Mouse (Mus musculus): ENCODE results near the gene Gm10382. TPM values are rescaled to one million over a fixed set of nuclear protein-coding genes. Genes with fewer than 3 reads are reported as not detected.

The Gm10382 gene
- polyA plus RNA-seq, 1 experiment from 2014 or later, result 0.59 TPM

DNA sequence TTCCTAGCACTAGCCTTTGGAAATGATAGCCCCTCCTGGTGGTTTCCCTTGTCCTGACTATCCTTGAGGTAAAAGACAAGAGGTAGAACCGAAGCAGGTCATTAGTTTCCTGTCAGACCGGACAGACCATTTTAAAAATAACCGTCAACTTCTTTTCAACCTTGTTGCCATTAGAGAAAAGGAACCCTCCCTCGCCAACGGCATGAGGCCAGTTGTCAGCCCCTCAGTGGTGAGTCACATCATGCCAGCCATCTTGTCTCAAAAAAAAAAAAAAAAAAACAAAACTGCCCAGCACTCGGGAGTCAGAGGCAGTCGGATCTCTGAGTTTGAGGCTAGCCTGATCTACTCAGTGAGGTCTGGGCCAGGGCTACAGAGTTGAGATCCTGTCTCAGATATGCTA, 11.8 kb downstream of the Gm10382 start:
- ATAC-seq (ENCODE audit: low FRiP score) (no peak), DNase-seq (ENCODE audit: low spot score) (no peak)
- no peaks in the 10 kb centered on the region for H3K36me3 ChIP-seq (ENCODE audit: control insufficient read depth, insufficient read depth, low read length)
- WGBS, result 52% methylated on average over 7 of the region's 7 CpGs
- no peak overlapping the region for H3K9ac ChIP-seq (ENCODE audit: low read depth, low read length)
- no peaks in the 10 kb centered on the region for H3K4me1 ChIP-seq (replicated peaks; ENCODE audit: control insufficient read depth, insufficient read depth, low read length)
- H3K9me3 ChIP-seq (ENCODE audit: control insufficient read depth, low read length), result no peaks in the 10 kb centered on the region
- no peak overlapping the region for H3K4me3 ChIP-seq (ENCODE audit: low read depth, low read length)
- H3K27me3 ChIP-seq (ENCODE audit: control insufficient read depth, insufficient read depth, low read length), result no peaks in the 10 kb centered on the region
- H3K4me2 ChIP-seq (replicated peaks; ENCODE audit: low read depth, low read length), result no peak overlapping the region
- no peak overlapping the region for H3K27ac ChIP-seq (ENCODE audit: low read depth, low read length)

DNA sequence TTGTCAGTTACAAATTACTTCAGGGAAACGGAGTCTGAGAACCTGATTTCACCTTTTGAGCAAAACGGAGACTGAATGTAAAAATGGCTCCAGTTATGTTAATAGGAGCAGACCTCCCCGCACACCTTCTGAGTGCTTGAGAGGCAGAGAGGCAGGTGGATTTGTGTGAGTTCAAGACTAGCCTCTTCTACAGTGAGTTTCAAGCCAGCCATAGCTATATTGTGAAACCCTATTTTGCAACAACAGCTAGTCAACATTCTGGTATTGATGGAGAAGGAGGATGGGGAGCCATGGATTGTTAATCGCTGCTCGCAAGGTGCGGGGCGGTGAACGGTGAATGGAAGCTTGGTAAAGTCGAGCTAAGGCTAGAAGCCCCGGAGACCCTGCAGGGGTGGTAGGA, 13.4 kb downstream of the Gm10382 start:
- Histone ChIP-seq H3K4me1 (replicated peaks; ENCODE audit: control insufficient read depth, insufficient read depth, low read length) (0 out of 2 replicates have a peak, but pooled peaks cover 3% of the 10 kb centered on the region), H3K27ac (ENCODE audit: low read depth, low read length) (no peak overlapping the region), H3K9ac (ENCODE audit: low read depth, low read length) (no peak overlapping the region), H3K4me2 (replicated peaks; ENCODE audit: low read depth, low read length) (no peak overlapping the region), H3K36me3 (ENCODE audit: control insufficient read depth, insufficient read depth, low read length) (no peaks in the 10 kb centered on the region), H3K4me3 (ENCODE audit: low read depth, low read length) (no peak overlapping the region), H3K9me3 (ENCODE audit: control insufficient read depth, low read length) (no peaks in the 10 kb centered on the region), H3K27me3 (ENCODE audit: control insufficient read depth, insufficient read depth, low read length) (no peaks in the 10 kb centered on the region)
- ATAC-seq (ENCODE audit: low FRiP score), result no peak
- 49% methylated on average over 10 of the region's 10 CpGs for WGBS
- DNase-seq (ENCODE audit: low spot score), result no peak

DNA sequence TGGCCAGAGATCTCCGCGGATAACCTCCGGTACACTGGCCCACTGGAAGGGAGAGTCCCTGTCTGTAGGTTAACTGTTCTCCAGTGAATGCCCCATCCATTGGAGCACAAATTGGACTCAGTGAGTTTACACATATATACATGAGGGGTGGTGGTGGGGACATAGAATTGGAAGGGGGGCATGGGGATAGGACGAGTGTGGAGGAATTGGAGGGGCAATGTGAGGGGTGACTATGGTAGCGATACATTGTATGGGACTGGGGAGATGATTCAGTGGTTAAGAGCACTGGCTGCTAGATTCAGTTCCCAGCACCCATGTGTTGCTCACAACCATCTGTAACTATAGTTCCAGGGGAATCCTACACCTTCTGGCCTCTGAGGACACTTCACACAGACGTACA, 13.9 kb downstream of the Gm10382 start:
- no peak overlapping the region for H3K4me3 ChIP-seq (ENCODE audit: low read depth, low read length)
- H3K4me1 ChIP-seq (replicated peaks; ENCODE audit: control insufficient read depth, insufficient read depth, low read length), result 0 out of 2 replicates have a peak, but pooled peaks cover 3% of the 10 kb centered on the region
- no peak overlapping the region for H3K9ac ChIP-seq (ENCODE audit: low read depth, low read length)
- H3K4me2 ChIP-seq (replicated peaks; ENCODE audit: low read depth, low read length), result no peak overlapping the region
- no peak for ATAC-seq (ENCODE audit: low FRiP score)
- no peaks in the 10 kb centered on the region for H3K9me3 ChIP-seq (ENCODE audit: control insufficient read depth, low read length)
- no peak for DNase-seq (ENCODE audit: low spot score)
- H3K27me3 ChIP-seq (ENCODE audit: control insufficient read depth, insufficient read depth, low read length), result no peaks in the 10 kb centered on the region
- no peaks in the 10 kb centered on the region for H3K36me3 ChIP-seq (ENCODE audit: control insufficient read depth, insufficient read depth, low read length)
- no peak overlapping the region for H3K27ac ChIP-seq (ENCODE audit: low read depth, low read length)
- WGBS, result 46% methylated on average over 6 of the region's 6 CpGs

DNA sequence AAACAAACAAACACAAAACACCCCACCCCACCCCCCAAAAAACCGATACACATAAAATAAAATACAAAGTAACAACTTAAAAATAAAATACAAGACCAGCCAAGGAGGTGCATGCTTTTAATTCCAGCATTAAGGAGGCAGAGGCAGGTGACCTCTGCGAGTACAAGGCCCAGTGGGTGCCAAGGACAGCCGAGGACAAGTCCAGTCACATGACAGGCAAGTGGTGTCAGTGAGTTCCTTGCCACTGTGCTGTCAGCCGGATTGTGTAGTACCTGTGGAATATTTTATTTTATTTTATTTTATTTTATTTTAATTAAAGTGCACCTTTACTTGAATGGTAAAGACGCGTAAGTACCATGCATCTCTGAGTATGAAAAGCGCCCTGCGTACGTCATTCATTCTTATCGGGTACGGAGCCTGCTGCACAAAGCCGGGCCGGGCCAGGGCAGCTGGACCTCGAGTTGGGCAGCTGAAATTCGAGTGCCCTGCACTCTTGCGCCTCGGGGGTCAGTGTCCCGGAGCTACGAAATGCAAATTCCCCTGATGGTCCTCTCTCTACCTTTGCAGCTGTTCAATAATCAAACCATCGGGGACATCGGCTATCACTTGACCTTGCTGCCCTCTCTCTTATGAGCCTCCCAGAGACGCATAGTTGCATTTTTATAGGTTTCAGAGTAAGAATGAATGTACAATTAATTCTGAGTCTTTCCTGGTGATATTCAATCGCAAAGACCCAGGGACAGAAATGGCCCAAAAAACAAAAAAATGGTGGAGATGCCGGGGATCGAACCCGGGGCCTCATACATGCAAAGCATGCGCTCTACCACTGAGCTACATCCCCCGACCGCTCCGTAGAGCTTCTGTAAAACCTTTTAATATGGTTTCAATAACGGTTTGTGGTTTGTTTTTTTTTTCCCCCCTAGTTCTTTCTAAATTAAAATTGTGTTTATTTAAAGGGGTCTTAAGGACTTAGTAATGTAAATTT, 14.7 kb downstream of the Gm10382 start:
- Histone ChIP-seq H3K27ac (ENCODE audit: low read depth, low read length) (no peak overlapping the region), H3K4me3 (ENCODE audit: low read depth, low read length) (peak overlapping the region; percentile 38), H3K27me3 (ENCODE audit: control insufficient read depth, insufficient read depth, low read length) (no peaks in the 10 kb centered on the region), H3K9ac (ENCODE audit: low read depth, low read length) (peak overlapping the region; percentile 19; the same call in 1 of the 2 replicates), H3K9me3 (ENCODE audit: control insufficient read depth, low read length) (no peaks in the 10 kb centered on the region), H3K36me3 (ENCODE audit: control insufficient read depth, insufficient read depth, low read length) (no peaks in the 10 kb centered on the region), H3K4me2 (replicated peaks; ENCODE audit: low read depth, low read length) (peak overlapping the region; percentile 48), H3K4me1 (replicated peaks; ENCODE audit: control insufficient read depth, insufficient read depth, low read length) (0 out of 2 replicates have a peak, but pooled peaks cover 3% of the 10 kb centered on the region)
- WGBS, result 10% methylated on average over 31 of the region's 31 CpGs
- DNase-seq (ENCODE audit: low spot score), result peak; percentile 89
- ATAC-seq (ENCODE audit: low FRiP score), result peak; percentile 10; the same call in 1 of the 2 replicates

DNA sequence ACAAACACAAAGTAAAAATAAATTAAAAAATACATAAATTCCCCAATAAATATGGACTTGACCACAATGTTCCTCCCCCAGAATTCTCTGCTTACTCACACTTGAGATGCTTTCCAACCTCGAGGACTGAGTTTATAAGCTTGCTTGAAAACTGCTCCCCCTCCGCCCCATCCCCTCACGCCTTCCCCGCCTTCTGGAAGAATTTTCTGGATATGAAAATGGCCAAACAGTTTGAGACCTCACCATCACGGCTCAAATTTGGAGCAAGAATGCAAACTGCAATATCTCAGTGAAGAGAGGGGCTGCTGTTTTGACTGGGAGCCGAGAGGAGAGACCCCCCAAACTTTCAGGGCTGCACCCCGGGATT, 15.4 kb downstream of the Gm10382 start:
- Histone ChIP-seq H3K4me3 (ENCODE audit: low read depth, low read length) (peak overlapping the region; percentile 50), H3K9ac (ENCODE audit: low read depth, low read length) (peak overlapping the region; percentile 58), H3K27me3 (ENCODE audit: control insufficient read depth, insufficient read depth, low read length) (no peaks in the 10 kb centered on the region), H3K27ac (ENCODE audit: low read depth, low read length) (peak overlapping the region; percentile 80), H3K4me2 (replicated peaks; ENCODE audit: low read depth, low read length) (peak overlapping the region; percentile 59), H3K36me3 (ENCODE audit: control insufficient read depth, insufficient read depth, low read length) (no peaks in the 10 kb centered on the region), H3K9me3 (ENCODE audit: control insufficient read depth, low read length) (no peaks in the 10 kb centered on the region), H3K4me1 (replicated peaks; ENCODE audit: control insufficient read depth, insufficient read depth, low read length) (0 out of 2 replicates have a peak, but pooled peaks cover 3% of the 10 kb centered on the region)
- DNase-seq (ENCODE audit: low spot score) (no peak), ATAC-seq (ENCODE audit: low FRiP score) (no peak)
- WGBS, result 2% methylated on average over 7 of the region's 7 CpGs

DNA sequence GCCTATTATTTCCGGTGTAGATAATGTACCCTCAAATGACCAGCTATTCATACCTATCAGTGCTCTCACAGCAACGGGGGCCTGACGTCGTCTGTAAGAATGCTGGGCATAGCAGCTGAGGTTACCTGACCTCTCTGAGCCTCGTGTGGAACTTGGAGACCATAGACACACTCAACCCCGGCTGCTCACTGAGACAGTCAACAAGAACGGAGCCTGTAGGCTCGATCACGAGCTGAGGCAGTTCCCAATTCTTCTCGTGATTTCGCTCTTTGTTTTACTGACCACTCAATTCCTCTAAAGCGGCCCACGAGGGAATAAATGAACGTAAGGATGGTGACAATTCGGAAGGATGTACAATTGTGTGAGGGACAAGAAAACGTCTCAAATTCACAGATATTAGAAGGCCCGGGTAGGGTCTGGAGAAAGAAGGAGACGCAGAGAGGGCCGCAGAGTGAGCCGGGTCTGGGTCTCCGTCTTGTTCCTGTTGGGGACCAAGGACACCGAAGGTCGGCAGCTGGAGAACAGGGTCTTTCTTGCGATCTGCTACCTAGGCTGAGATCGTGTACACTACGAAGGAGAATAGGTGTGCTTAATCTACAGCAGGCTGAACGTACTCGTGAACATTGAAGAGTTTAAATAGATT, 15.9 kb downstream of the Gm10382 start:
- 0 out of 2 replicates have a peak, but pooled peaks cover 3% of the 10 kb centered on the region for H3K4me1 ChIP-seq (replicated peaks; ENCODE audit: control insufficient read depth, insufficient read depth, low read length)
- H3K9me3 ChIP-seq (ENCODE audit: control insufficient read depth, low read length), result no peaks in the 10 kb centered on the region
- peak; percentile 80 for DNase-seq (ENCODE audit: low spot score)
- ATAC-seq (ENCODE audit: low FRiP score), result peak; percentile 45; the same call in 1 of the 2 replicates
- peak overlapping the region; percentile 80 for H3K27ac ChIP-seq (ENCODE audit: low read depth, low read length)
- H3K4me3 ChIP-seq (ENCODE audit: low read depth, low read length), result peak overlapping the region; percentile 50
- under 1% methylated on average over 28 of the region's 28 CpGs for WGBS
- peak overlapping the region; percentile 59 for H3K4me2 ChIP-seq (replicated peaks; ENCODE audit: low read depth, low read length)
- no peaks in the 10 kb centered on the region for H3K36me3 ChIP-seq (ENCODE audit: control insufficient read depth, insufficient read depth, low read length)
- peak overlapping the region; percentile 58 for H3K9ac ChIP-seq (ENCODE audit: low read depth, low read length)
- no peaks in the 10 kb centered on the region for H3K27me3 ChIP-seq (ENCODE audit: control insufficient read depth, insufficient read depth, low read length)

DNA sequence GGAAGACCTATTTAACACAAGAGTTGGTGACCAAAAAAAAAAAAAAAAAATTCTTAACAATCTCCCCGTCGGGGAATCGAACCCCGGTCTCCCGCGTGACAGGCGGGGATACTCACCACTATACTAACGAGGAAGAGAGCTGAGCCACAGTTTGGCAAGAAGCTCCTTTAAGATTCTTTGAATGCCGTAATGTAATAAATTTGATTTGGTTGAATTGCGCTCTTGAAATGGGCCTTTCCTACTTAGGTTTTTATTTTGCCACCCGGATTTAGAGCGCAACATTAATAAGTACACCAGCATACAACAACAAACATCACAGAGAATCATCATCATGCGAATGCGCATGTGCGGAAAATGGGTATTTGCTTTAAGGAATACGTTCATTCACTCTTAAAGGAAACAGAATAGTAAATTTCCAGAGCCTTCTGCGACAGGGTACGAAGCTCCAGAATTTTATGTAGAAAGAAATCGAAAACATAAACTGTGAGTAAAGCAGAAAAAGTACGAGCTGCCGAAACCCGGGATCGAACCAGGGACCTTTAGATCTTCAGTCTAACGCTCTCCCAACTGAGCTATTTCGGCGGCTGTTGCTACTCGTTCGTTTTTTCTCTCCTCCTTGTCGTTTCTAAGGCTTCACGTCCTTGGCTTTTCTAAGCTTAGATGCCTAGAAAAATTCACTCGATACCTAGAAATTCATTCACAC, 16.6 kb downstream of the Gm10382 start:
- DNase-seq (ENCODE audit: low spot score) (peak; percentile 96), ATAC-seq (ENCODE audit: low FRiP score) (peak; percentile 62)
- H3K27ac ChIP-seq (ENCODE audit: low read depth, low read length), result peak overlapping the region; percentile 80
- peak overlapping the region; percentile 80 for H3K4me2 ChIP-seq (replicated peaks; ENCODE audit: low read depth, low read length)
- H3K9ac ChIP-seq (ENCODE audit: low read depth, low read length), result peak overlapping the region; percentile 70
- no peaks in the 10 kb centered on the region for H3K36me3 ChIP-seq (ENCODE audit: control insufficient read depth, insufficient read depth, low read length)
- H3K27me3 ChIP-seq (ENCODE audit: control insufficient read depth, insufficient read depth, low read length), result no peaks in the 10 kb centered on the region
- 0 out of 2 replicates have a peak, but pooled peaks cover 3% of the 10 kb centered on the region for H3K4me1 ChIP-seq (replicated peaks; ENCODE audit: control insufficient read depth, insufficient read depth, low read length)
- H3K9me3 ChIP-seq (ENCODE audit: control insufficient read depth, low read length), result no peaks in the 10 kb centered on the region
- WGBS, result under 1% methylated on average over 31 of the region's 31 CpGs
- peak overlapping the region; percentile 50 for H3K4me3 ChIP-seq (ENCODE audit: low read depth, low read length)

DNA sequence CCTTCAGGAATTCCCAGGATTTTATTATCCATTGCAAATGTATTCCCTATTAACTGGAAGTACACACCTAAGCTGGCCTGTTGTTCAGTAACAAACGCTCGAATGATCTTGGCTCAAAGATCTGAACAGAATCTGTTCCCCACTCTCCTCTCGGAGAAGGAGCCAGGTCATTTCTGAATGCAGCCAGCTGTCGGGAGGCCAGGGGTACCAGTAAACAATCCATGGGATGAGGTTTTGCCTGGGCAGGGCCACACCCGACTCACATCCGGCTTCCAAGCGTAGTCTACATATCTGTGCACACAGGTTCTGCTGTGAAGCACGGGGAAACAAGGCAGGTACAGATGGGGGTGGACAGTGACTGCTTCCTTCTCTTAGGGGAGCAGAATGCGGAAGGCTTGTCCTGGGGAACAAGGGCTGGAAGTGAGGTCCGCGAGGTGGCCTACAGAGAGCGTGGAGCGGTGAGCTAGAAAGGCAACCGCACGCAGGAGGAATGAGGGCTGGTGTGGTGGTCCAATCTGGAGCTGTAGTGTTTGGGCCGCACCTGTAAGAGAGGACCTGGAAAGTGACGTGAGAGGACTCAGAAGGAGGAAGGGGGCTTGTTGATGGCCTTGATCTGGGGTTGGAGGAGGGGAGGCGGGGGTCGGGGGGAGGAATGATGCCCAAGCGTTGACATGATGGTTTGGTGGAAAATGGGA, 17.3 kb downstream of the Gm10382 start:
- H3K4me2 ChIP-seq (replicated peaks; ENCODE audit: low read depth, low read length), result peak overlapping the region; percentile 80
- peak overlapping the region; percentile 74 for H3K27ac ChIP-seq (ENCODE audit: low read depth, low read length)
- H3K9me3 ChIP-seq (ENCODE audit: control insufficient read depth, low read length), result no peaks in the 10 kb centered on the region
- no peak for ATAC-seq (ENCODE audit: low FRiP score)
- DNase-seq (ENCODE audit: low spot score), result peak; percentile 67
- whole genome bisulfite sequencing, result 3% methylated on average over 20 of the region's 20 CpGs
- H3K36me3 ChIP-seq (ENCODE audit: control insufficient read depth, insufficient read depth, low read length), result no peaks in the 10 kb centered on the region
- peak overlapping the region; percentile 70 for H3K9ac ChIP-seq (ENCODE audit: low read depth, low read length)
- 0 out of 2 replicates have a peak, but pooled peaks cover 3% of the 10 kb centered on the region for H3K4me1 ChIP-seq (replicated peaks; ENCODE audit: control insufficient read depth, insufficient read depth, low read length)
- no peaks in the 10 kb centered on the region for H3K27me3 ChIP-seq (ENCODE audit: control insufficient read depth, insufficient read depth, low read length)
- peak overlapping the region; percentile 50 for H3K4me3 ChIP-seq (ENCODE audit: low read depth, low read length)
